Mouse (Mus musculus) testis, adult 2 months (tissue): ENCODE results near the gene Flt3. TPM values are rescaled to one million over a fixed set of nuclear protein-coding genes. Genes with fewer than 3 reads are reported as not detected.

ENCODE experiments used
- H3K27ac ChIP-seq: fragments of 200-500 bp; 2 replicates; pipeline ENCODE4 v1.5.1; 2012; ENCODE audit warnings: low read depth, low read length; ENCODE audit not compliant: control insufficient read depth, insufficient read depth
- H3K27me3 ChIP-seq: fragments of 200-500 bp; 2 replicates; pipeline ENCODE4 v1.6.1; 2012; ENCODE audit warnings: mild to moderate bottlenecking, low read length, moderate library complexity; ENCODE audit not compliant: control insufficient read depth, insufficient read depth
- H3K36me3 ChIP-seq: fragments of 200-500 bp; 2 replicates; pipeline ENCODE4 v1.6.1; 2012; ENCODE audit warnings: mild to moderate bottlenecking, low read length; ENCODE audit not compliant: control insufficient read depth, insufficient read depth
- H3K4me1 ChIP-seq: fragments of 200-500 bp; 2 replicates; pipeline ENCODE4 v1.6.1; 2012; ENCODE audit warnings: low read length; ENCODE audit not compliant: control insufficient read depth, insufficient read depth
- H3K4me3 ChIP-seq: fragments of 200-500 bp; 2 replicates; pipeline ENCODE4 v1.5.1; 2012; ENCODE audit warnings: low read depth, mild to moderate bottlenecking, low read length, moderate library complexity, mixed read lengths; ENCODE audit not compliant: control insufficient read depth
- CTCF ChIP-seq: fragments of 200-500 bp; IDR thresholded peaks from 2 replicates; pipeline ENCODE4 v1.5.1; 2012; ENCODE audit warnings: low read depth, mild to moderate bottlenecking, inconsistent platforms, low read length, moderate library complexity; ENCODE audit not compliant: control insufficient read depth, insufficient read depth, insufficient replicate concordance
- POLR2A ChIP-seq: fragments of 200-500 bp; IDR thresholded peaks from 2 replicates; pipeline ENCODE4 v1.6.1; 2012; ENCODE audit warnings: low read depth, mild to moderate bottlenecking, inconsistent platforms, low read length, moderate library complexity; ENCODE audit not compliant: control insufficient read depth
- polyA plus RNA-seq: library from polyadenylated mRNA; depleted of rRNA; stranded (reverse); fragments of >200 nt; gene quantifications from 2 replicates; pipeline ENCODE4 v1.2.3, GENCODE M21; 2012

Gene Flt3
- polyA plus RNA-seq, 1 experiment = 1.0 TPM

DNA sequence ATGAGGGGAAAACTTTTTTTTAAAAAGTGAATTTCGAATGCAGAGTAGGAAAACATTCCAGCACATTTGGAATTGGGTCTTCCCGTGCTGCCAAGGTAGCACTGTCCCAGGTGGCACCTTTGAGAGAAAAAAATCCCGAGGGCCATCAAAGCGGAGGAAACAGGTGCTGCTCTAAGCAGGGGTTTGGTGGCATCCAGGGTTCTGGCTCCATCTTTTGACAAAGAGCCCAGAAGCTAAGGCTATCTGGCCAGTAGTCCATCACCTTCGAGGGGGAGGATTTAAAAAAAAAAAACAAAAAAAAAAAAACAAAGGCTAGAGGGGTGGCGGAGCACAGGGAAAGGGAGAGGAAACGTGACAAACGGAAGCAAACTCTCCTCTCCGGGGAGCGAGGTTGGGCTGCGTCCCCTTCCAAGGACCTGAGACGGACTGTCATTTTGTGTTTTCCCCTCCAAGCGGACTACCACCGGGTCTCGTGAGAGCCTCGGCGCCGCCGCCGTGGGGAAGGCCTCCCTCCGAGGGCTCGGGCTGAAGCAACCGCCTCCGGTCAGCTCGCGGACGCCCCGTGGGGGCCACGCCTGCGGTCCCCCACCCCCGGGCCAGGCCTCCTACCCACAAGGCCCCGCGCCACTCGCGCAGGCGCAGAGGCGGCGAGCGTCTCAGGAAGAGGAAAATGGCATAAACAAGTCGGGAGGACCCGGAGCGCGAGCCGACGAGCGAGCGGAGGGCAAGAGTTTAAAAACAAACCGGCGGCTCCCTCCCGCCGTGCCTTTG, 29.4 kb upstream of the Flt3 start, which contains the start of gene Pan3:
TSS of gene Pan3 (plus strand) at position 627 of the 771 bp plus-strand sequence.
- Histone ChIP-seq H3K4me3 (peak within 1 kb of the TSS; percentile 96), H3K27me3 (no peaks in the 10 kb centered on the region), H3K27ac (peak within 1 kb of the TSS; percentile 98), H3K36me3 (no peaks in the 10 kb centered on the region; the same call in 1 of the 2 replicates), H3K4me1 (peaks cover 8% of the 10 kb centered on the region)
- TF ChIP-seq POLR2A (peak; percentile 92), CTCF (no peak)

DNA sequence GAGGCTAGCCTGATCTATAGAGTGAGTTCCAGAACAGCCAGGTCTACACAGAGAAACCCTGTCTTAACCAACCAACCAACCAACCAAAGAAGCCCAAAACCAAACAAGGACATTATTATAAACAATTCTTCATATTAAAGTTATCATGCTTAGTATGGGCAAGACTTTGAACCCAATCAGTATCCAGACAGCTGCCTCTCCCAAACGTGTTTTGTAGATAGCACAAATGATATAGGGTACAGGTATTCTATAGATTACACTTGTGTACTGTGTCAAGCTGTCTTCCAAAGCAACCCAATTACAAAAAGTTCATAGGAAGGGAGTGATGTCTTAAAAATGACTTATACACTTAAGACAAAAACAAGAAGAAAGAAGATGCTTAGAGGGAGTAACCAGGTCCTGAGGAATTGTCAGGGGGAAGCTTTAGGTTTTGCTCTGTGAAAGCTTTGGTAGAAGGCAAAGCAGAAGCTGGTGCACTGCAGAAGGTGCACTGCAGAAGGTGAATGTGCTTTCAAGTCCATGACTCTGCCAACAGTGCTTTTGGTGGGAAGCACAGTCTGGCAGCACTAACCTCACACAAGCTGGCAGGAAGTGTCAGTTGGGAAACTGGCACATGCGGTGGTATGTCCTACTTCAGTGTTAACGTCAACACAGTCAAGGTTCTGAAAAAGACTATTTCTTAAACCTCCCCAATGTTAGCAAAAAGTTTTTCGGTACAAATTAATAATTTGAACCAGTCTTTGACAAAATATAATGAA, 25.9 kb upstream of the Flt3 start:
- no peak for TF ChIP-seq POLR2A
- no peak for TF ChIP-seq CTCF
- no peaks in the 10 kb centered on the region for H3K36me3 ChIP-seq
- no peak overlapping the region for H3K4me3 ChIP-seq
- no peak overlapping the region for H3K27ac ChIP-seq
- H3K27me3 ChIP-seq = no peaks in the 10 kb centered on the region
- H3K4me1 ChIP-seq = no peaks in the 10 kb centered on the region; the same call in 1 of the 2 replicates

DNA sequence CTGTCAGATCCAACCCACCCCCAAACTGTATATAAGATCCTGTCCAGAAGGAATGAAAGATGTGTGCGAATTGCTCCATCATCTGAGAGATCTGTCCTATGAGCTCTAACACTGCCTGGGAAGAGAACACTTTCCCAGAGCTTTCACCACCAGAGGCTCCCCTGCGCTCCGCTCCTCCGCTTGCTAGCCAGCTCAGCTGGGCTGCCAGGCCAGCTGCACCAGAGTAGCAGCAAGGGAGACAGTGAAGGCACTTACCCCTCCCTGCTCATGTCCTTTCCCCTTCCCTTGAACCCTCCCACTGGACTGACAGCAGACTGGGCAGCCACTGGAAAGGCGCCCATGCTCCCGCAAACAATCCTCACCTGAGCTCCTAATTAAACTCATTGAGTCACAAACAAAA, 23.3 kb upstream of the Flt3 start:
- no peak overlapping the region for H3K4me3 ChIP-seq
- H3K36me3 ChIP-seq = no peaks in the 10 kb centered on the region
- H3K27me3 ChIP-seq = no peaks in the 10 kb centered on the region
- TF ChIP-seq POLR2A = no peak
- TF ChIP-seq CTCF = no peak
- no peak overlapping the region for H3K27ac ChIP-seq
- no peaks in the 10 kb centered on the region for H3K4me1 ChIP-seq

DNA sequence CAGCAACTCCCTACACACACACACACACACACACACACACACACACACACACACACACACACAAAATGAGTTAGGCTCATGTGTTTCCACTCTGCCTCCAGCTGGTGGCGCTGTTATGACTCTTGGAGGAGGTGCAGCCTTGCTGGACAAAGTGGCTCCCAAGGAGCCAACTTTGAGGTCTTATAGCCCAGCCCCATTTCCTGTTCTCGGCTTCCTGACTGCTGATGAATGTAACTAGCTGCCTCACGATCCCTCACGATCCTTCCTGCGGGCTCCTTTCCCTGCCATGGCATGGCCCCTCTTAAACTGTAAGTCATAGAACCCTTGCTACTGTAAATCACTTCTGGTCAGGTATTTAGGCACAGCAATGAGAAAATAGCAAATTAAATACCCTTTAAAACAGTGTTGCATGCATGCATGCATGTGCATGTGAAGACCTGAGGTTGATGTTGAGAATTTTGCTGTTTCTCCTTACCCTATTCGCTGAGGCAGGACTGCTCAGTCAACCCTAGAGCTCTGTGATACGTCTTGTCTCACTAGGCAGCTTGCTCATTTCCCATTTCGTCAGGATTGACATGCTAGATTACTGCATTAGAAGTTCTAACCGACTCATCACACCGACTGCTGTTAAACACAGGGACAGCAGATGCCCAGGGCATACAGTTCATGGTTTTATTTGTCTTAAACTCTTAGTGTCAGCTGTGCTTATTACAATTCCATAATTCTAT, 18.3 kb upstream of the Flt3 start:
- Histone ChIP-seq H3K27ac (no peak overlapping the region), H3K4me3 (no peak overlapping the region)
- no peak for TF ChIP-seq POLR2A
- peak; percentile 58; the same call in 1 of the 2 replicates for TF ChIP-seq CTCF

DNA sequence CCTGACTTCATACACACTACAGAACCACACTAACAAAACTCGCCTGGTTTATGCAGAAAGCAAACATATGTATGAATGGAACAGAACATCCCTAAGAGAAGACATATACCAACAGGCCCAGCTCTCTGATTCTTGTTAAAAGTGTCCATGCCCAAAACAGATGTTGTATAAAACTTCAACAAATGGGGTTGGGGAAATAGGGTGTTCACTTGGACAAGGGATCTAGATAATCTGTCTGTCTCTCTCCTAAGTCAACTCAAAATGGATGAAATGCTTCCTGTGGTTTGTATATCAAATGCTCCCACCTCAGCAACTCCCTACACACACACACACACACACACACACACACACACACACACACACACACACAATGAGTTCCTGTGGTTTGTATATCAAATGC, 17.7 kb upstream of the Flt3 start:
- Histone ChIP-seq H3K4me3 (no peak overlapping the region), H3K27me3 (no peaks in the 10 kb centered on the region), H3K36me3 (no peaks in the 10 kb centered on the region), H3K27ac (no peak overlapping the region), H3K4me1 (no peaks in the 10 kb centered on the region)
- no peak for TF ChIP-seq POLR2A
- TF ChIP-seq CTCF = no peak

More for the DNA sequence above, 18.3 kb upstream of the Flt3 start:
- Histone ChIP-seq H3K4me1 (no peaks in the 10 kb centered on the region), H3K36me3 (no peaks in the 10 kb centered on the region), H3K27me3 (no peaks in the 10 kb centered on the region)

DNA sequence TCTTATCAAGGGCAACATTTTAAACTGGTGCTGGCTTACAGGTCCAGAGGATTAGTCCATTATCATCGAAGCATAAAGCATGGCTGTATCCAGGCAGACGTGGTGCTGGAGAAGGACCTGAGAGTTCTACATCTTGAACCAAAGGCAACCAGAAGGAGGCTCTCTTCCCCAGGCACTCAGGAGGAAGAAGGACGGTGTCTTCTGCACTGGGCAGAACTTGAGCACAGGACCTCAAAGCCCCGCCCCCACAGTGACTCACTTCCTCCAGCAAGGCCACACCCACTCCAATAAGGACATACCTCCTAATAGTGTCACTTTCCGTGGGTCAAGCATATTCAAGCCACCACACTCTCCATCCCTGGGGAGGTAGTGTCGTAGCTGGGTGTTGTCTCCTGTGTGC, 10.3 kb upstream of the Flt3 start:
- Histone ChIP-seq H3K27me3 (no peaks in the 10 kb centered on the region), H3K27ac (no peak overlapping the region), H3K4me1 (peaks cover 4% of the 10 kb centered on the region; the same call in 1 of the 2 replicates), H3K4me3 (no peak overlapping the region), H3K36me3 (no peaks in the 10 kb centered on the region)
- TF ChIP-seq CTCF = no peak
- TF ChIP-seq POLR2A = no peak
